Mouse (Mus musculus) liver, adult 2 months (tissue): ENCODE results near the gene Gpd1.

ENCODE experiments used
- CTCF ChIP-seq: fragments of 200-500 bp; IDR thresholded peaks from 2 replicates; pipeline ENCODE4 v1.5.1; 2011; ENCODE audit warnings: low read depth, low read length, control low read depth
- POLR2A ChIP-seq: fragments of 200-500 bp; IDR thresholded peaks from 2 replicates; pipeline ENCODE4 v1.6.1; 2011; ENCODE audit warnings: low read length, control low read depth; ENCODE audit not compliant: insufficient read depth; ENCODE audit errors: extremely low read depth

- no peak for TF ChIP-seq CTCF
- no peak for TF ChIP-seq POLR2A
Measured at GRCm38 (mm10) chr15:99679008-99679407, 38.3 kb upstream of the Gpd1 start.
